Mouse (Mus musculus): ENCODE results near the gene Trem3. TPM values are rescaled to one million over a fixed set of nuclear protein-coding genes. Genes with fewer than 3 reads are reported as not detected.
A peak's percentile ranks its signal among the peaks of the same experiment; 100 is the strongest.

Gene Trem3
- polyA plus RNA-seq, 1 experiment = 1.8 TPM

DNA sequence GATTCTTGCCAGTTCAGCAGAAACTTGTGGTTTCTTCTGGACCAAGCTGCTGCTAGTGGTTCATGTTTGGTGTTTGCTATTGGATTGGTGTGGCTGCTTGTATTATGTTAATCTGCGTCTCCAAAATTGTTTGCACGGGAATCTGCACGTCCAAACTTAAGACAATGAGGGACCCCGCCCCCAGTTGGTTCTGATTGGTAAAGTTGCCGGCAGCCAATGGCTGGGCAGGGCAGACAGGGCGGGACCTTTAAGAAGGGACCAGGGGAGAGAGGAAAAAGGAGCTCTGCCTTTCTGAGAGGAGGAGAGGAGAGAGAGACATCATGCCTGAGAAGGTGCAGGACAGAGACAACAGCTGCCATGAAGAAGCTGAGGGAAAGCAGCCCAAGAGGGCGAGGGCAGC lies 28.2 kb downstream of the Trem3 start:
- H3K4me1 ChIP-seq (ENCODE audit: control insufficient read depth, insufficient read depth, insufficient read length) = no peaks in the 10 kb centered on the region; the same call in 1 of the 2 replicates
- no peak overlapping the region for H3K4me3 ChIP-seq (ENCODE audit: extremely low read depth, insufficient read depth, insufficient read length)
- DNase-seq (ENCODE audit: low read depth in 1 of 2, low spot score in 2 of 2) = no peak
- H3K27me3 ChIP-seq (ENCODE audit: control insufficient read depth, insufficient read depth, low read length) = no peaks in the 10 kb centered on the region
- TF ChIP-seq POLR2A (IDR thresholded peaks at IDR 0.05; ENCODE audit: low read depth, low read length) (no peak), CTCF (IDR thresholded peaks at IDR 0.05; ENCODE audit: extremely low read depth, insufficient read depth, insufficient read length, insufficient replicate concordance) (no peak)
- H3K27ac ChIP-seq (ENCODE audit: insufficient read depth, low read length) = no peak overlapping the region
- WGBS = 71% methylated on average over 7 of the region's 7 CpGs
- no peaks in the 10 kb centered on the region for H3K36me3 ChIP-seq (ENCODE audit: control insufficient read depth, insufficient read depth, low read length)

DNA sequence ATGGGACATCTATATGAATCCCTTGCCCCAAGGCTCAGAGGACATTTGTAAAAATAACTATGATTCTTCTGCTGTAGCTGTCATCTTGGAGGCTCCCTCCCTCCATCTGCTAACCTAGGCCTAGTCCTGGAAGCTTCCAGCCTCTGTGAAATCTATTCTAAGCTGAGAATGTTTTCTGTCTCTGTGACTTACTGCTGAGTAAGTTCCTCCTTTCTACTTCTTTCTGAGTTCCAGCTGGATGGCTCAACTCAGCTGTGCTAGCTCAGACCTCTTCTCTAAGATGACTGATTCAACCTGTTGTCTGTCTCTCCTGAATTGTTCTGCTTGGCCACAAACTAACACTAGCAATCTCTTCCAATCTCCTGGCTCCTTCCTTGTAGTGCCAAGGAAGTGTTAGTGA lies 30.8 kb downstream of the Trem3 start:
- no peaks in the 10 kb centered on the region for H3K36me3 ChIP-seq (ENCODE audit: control insufficient read depth, insufficient read depth, low read length)

DNA sequence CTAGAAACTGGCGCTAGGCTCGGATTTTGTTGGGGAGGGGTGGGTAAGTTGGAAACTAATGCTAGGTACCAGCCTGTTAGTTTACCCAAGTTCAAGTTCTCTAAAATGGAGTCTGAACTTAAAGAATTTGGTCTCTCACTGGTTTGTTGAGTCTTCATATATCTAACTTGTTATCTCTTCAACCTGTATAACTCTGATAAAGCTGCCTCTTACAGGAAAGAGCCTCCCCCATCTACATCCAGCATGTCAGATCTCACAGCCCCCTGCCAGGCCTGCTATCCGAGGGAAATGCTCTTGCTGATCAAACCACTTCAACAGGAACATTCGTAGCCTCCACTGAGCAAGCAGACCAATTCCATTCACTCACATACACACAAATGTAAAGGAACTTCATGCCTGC lies 31.4 kb downstream of the Trem3 start:
- no peaks in the 10 kb centered on the region for H3K36me3 ChIP-seq (ENCODE audit: control insufficient read depth, insufficient read depth, low read length)
- TF ChIP-seq CTCF (IDR thresholded peaks at IDR 0.05; ENCODE audit: extremely low read depth, insufficient read depth, insufficient read length, insufficient replicate concordance) (no peak), POLR2A (IDR thresholded peaks at IDR 0.05; ENCODE audit: low read depth, low read length) (no peak)
- H3K27ac ChIP-seq (ENCODE audit: insufficient read depth, low read length) = no peak overlapping the region
- H3K4me3 ChIP-seq (ENCODE audit: extremely low read depth, insufficient read depth, insufficient read length) = no peak overlapping the region
- no peaks in the 10 kb centered on the region for H3K27me3 ChIP-seq (ENCODE audit: control insufficient read depth, insufficient read depth, low read length)
- DNase-seq (ENCODE audit: low read depth in 1 of 2, low spot score in 2 of 2) = no peak
- no peaks in the 10 kb centered on the region; the same call in 1 of the 2 replicates for H3K4me1 ChIP-seq (ENCODE audit: control insufficient read depth, insufficient read depth, insufficient read length)
- 84% methylated on average over 4 of the region's 4 CpGs for WGBS

More for the DNA sequence above, 30.8 kb downstream of the Trem3 start:
- no peak for DNase-seq (ENCODE audit: low read depth in 1 of 2, low spot score in 2 of 2)
- TF ChIP-seq POLR2A (IDR thresholded peaks at IDR 0.05; ENCODE audit: low read depth, low read length) = no peak
- TF ChIP-seq CTCF (IDR thresholded peaks at IDR 0.05; ENCODE audit: extremely low read depth, insufficient read depth, insufficient read length, insufficient replicate concordance) = no peak
- H3K27me3 ChIP-seq (ENCODE audit: control insufficient read depth, insufficient read depth, low read length) = no peaks in the 10 kb centered on the region
- no peaks in the 10 kb centered on the region; the same call in 1 of the 2 replicates for H3K4me1 ChIP-seq (ENCODE audit: control insufficient read depth, insufficient read depth, insufficient read length)
- no peak overlapping the region for H3K4me3 ChIP-seq (ENCODE audit: extremely low read depth, insufficient read depth, insufficient read length)
- H3K27ac ChIP-seq (ENCODE audit: insufficient read depth, low read length) = peak overlapping the region; percentile 31; the same call in 1 of the 2 replicates

DNA sequence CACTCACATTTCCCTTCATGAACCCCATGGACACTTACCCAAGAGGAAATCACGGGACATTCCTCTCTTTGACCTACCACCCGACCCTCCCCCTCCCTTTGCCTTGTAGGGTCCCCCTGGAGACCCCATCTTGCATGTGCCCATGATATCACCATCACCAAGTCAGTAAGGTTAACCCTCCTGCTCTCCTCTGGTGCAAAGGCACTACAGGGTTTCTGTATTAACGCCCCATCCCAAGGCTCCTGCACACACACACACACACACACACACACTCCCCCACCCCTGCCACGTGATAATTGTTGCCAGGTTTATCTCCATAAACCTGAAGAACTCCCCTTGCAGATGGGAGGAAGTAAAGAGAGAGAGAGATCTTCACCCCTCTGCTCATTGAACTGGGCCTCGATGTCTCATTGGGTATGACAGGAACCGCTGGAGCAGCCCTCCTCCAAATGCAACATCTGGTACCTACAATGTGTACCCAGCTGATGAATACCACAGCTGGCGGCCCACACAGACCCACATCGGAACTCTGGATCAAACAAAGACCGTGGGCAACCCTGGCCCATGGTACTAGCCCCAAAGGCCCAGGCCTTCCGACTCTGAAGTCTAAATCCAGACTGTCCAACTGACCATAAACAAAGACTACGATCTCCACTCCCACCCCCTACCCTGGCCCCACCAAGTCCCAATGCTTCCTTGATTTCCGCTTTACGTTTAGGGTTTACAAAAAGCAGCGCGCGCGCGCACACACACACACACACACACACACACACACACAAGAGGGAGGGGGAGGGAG lies 33.6 kb downstream of the Trem3 start:
- Histone ChIP-seq H3K36me3 (ENCODE audit: control insufficient read depth, insufficient read depth, low read length) (no peaks in the 10 kb centered on the region), H3K4me1 (ENCODE audit: control insufficient read depth, insufficient read depth, insufficient read length) (no peaks in the 10 kb centered on the region; the same call in 1 of the 2 replicates), H3K4me3 (ENCODE audit: extremely low read depth, insufficient read depth, insufficient read length) (no peak overlapping the region; the same call in 1 of the 2 replicates), H3K27ac (ENCODE audit: insufficient read depth, low read length) (no peak overlapping the region), H3K27me3 (ENCODE audit: control insufficient read depth, insufficient read depth, low read length) (no peaks in the 10 kb centered on the region)
- no peak for DNase-seq (ENCODE audit: low read depth in 1 of 2, low spot score in 2 of 2)
- TF ChIP-seq CTCF (IDR thresholded peaks at IDR 0.05; ENCODE audit: extremely low read depth, insufficient read depth, insufficient read length, insufficient replicate concordance) (no peak), POLR2A (IDR thresholded peaks at IDR 0.05; ENCODE audit: low read depth, low read length) (no peak)
- WGBS = 44% methylated on average over 18 of the region's 18 CpGs

DNA sequence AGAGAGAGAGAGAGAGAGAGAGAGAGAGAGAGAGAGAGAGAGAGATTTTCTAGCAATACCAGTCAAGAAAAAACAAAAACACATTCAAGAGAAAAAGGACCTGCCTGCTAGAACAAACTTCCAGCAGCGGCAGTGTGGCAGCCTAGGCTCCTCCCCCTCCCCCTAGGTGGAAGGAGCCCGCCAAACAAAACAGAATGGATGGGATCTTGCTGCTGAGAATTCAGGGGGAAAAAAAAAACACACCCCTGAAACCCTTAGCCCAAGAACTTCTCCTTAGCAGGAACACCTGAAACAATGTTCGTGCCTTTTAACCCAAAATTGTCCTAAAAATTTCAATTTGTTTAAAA lies 34.1 kb downstream of the Trem3 start:
- no peak overlapping the region; the same call in 1 of the 2 replicates for H3K4me3 ChIP-seq (ENCODE audit: extremely low read depth, insufficient read depth, insufficient read length)
- H3K36me3 ChIP-seq (ENCODE audit: control insufficient read depth, insufficient read depth, low read length) = no peaks in the 10 kb centered on the region
- no peaks in the 10 kb centered on the region for H3K27me3 ChIP-seq (ENCODE audit: control insufficient read depth, insufficient read depth, low read length)
- TF ChIP-seq CTCF (IDR thresholded peaks at IDR 0.05; ENCODE audit: extremely low read depth, insufficient read depth, insufficient read length, insufficient replicate concordance) (no peak), POLR2A (IDR thresholded peaks at IDR 0.05; ENCODE audit: low read depth, low read length) (no peak)
- no peaks in the 10 kb centered on the region; the same call in 1 of the 2 replicates for H3K4me1 ChIP-seq (ENCODE audit: control insufficient read depth, insufficient read depth, insufficient read length)
- H3K27ac ChIP-seq (ENCODE audit: insufficient read depth, low read length) = no peak overlapping the region
- WGBS = 16% methylated on average over 3 of the region's 3 CpGs
- no peak for DNase-seq (ENCODE audit: low read depth in 1 of 2, low spot score in 2 of 2)

DNA sequence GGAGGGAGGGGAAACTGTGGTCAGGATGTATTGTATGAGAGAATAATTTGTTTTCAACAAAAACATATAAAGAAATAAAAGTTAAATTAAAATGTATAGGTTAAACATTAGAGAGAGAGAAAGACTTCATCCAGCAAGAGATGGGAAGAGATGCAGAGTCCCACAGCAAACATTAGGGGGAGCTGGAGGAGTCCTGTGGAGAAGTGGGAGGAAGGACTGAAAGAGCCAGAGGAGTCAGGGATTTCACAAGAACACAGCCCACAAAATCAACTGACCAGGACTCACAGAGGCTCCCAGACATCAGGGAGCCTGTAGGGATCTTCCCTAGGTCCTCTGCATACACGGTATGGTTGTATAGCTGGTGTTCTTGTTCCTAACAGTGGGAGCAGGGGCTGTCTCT lies 39.2 kb downstream of the Trem3 start:
- no peak overlapping the region for H3K4me3 ChIP-seq (ENCODE audit: extremely low read depth, insufficient read depth, insufficient read length)
- H3K4me1 ChIP-seq (ENCODE audit: control insufficient read depth, insufficient read depth, insufficient read length) = no peaks in the 10 kb centered on the region
- no peaks in the 10 kb centered on the region for H3K27me3 ChIP-seq (ENCODE audit: control insufficient read depth, insufficient read depth, low read length)
- 79% methylated on average over 1 of the region's 1 CpGs for WGBS
- TF ChIP-seq POLR2A (IDR thresholded peaks at IDR 0.05; ENCODE audit: low read depth, low read length) (no peak), CTCF (IDR thresholded peaks at IDR 0.05; ENCODE audit: extremely low read depth, insufficient read depth, insufficient read length, insufficient replicate concordance) (peak; percentile 8; the same call in 1 of the 2 replicates)
- no peak overlapping the region for H3K27ac ChIP-seq (ENCODE audit: insufficient read depth, low read length)
- no peaks in the 10 kb centered on the region for H3K36me3 ChIP-seq (ENCODE audit: control insufficient read depth, insufficient read depth, low read length)
- DNase-seq (ENCODE audit: low read depth in 1 of 2, low spot score in 2 of 2) = no peak

DNA sequence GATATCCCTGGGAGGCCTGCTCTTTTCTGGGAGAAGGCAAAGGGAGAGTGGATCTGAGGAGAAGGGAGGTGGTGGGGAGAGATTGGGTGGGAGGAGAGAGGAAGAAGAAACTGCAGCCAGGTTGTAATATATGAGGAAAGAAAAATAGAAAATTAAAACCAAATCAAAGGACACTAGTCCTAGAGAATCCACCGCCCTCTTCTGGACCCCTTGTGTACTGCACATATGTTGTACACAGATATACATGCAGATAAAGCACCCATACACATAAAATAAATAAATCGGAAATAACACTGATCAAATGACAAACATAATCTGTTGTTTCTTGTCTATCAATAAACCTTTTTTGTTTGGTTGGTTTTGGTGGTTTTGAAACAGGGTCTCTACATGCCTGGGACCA lies 39.7 kb downstream of the Trem3 start:
- WGBS = 77% methylated on average over 2 of the region's 2 CpGs
- H3K4me1 ChIP-seq (ENCODE audit: control insufficient read depth, insufficient read depth, insufficient read length) = no peaks in the 10 kb centered on the region
- no peaks in the 10 kb centered on the region for H3K36me3 ChIP-seq (ENCODE audit: control insufficient read depth, insufficient read depth, low read length)
- TF ChIP-seq CTCF (IDR thresholded peaks at IDR 0.05; ENCODE audit: extremely low read depth, insufficient read depth, insufficient read length, insufficient replicate concordance) = no peak
- TF ChIP-seq POLR2A (IDR thresholded peaks at IDR 0.05; ENCODE audit: low read depth, low read length) = no peak
- no peak overlapping the region for H3K4me3 ChIP-seq (ENCODE audit: extremely low read depth, insufficient read depth, insufficient read length)
- DNase-seq (ENCODE audit: low read depth in 1 of 2, low spot score in 2 of 2) = no peak
- H3K27me3 ChIP-seq (ENCODE audit: control insufficient read depth, insufficient read depth, low read length) = no peaks in the 10 kb centered on the region
- H3K27ac ChIP-seq (ENCODE audit: insufficient read depth, low read length) = no peak overlapping the region
